Mouse (Mus musculus): ENCODE measurements around the gene Iqcn.

DNA sequence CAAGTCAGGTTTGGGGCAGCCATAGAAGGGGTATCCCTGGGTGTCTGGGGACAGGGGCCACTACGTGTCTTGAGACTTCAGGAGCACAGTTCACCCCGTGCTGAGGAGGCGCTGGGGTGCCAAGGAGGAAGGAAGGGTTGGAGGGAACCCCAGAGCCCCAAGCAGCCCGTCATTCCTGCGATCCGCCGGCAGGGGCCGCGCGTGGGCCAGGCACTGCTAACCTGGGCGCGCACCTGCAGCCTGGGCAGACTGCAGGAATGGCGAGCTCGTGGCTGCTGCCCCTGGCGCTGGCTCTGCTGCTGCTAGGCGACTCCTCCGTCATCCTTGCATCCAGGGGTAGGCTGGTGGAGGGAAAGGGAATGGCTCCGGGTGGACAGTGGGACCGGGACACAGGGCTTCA lies 15.0 kb downstream of the Iqcn start, which contains the start of gene Gm3336:
- TF ChIP-seq CTCF (IDR thresholded peaks at IDR 0.05; ENCODE audit: borderline replicate concordance, extremely low read depth, insufficient read depth, insufficient read length) (peak; percentile 84), POLR2A (IDR thresholded peaks at IDR 0.05; ENCODE audit: borderline replicate concordance, extremely low read depth, insufficient read depth, insufficient read length, poor library complexity, severe bottlenecking) (no peak)

Data from brain, embryonic 14.5 days (tissue).